Mouse (Mus musculus) heart, adult 2 months (tissue): ENCODE measurements at regions not wholly inside any gene's neighbourhood (a gene's known extent, or its start where the extent isn't known, plus 50 kb on each side); places are given as distances from the start of the nearest gene placed in this dataset.

ENCODE experiments used
- CTCF ChIP-seq: fragments of 200-600 bp; IDR thresholded peaks from 2 replicates; pipeline ENCODE4 v1.8.1; 2022; ENCODE audit warnings: antibody characterized with exemption, mild to moderate bottlenecking, moderate library complexity
- EP300 ChIP-seq: fragments of 200-500 bp; IDR thresholded peaks from 2 replicates; pipeline ENCODE4 v1.6.1; 2011; ENCODE audit warnings: low read depth, low read length, control low read depth; ENCODE audit not compliant: insufficient read depth
- POLR2A ChIP-seq: fragments of 200-500 bp; IDR thresholded peaks from 2 replicates; pipeline ENCODE4 v1.6.1; 2011; ENCODE audit warnings: mild to moderate bottlenecking, low read depth, low read length, control low read depth; ENCODE audit not compliant: insufficient read depth

DNA sequence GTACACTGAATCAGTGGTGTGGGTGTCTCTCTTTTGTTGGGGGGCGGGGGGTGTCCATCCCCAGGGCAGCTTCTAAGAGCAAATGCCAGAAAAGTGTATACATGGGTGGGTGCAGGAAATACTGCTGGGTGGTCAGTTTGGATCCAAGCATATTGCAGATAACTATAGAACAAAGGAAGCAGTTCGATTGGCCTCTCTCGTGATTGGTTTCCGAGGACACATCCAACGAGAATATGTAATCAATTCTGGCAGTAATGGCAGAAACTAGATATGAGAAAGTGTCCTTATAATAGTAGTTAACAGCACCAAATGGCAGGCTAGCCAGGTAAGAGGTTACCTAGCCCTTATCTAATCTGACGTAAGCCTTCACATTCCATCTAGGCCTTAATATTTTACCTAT, 165.2 kb upstream of the Gdi2 start:
- TF ChIP-seq CTCF (no peak), POLR2A (no peak), EP300 (no peak)
